13 mouse cellular contexts compared by ENCODE assay signal in genomic region chr5:34988690-34989089, GRCm38 (mm10). TPM values are rescaled to one million over a fixed set of nuclear protein-coding genes. Genes with fewer than 3 reads are reported as not detected.
DNase-seq lines count a peak whose midpoint lies in the region; ATAC-seq and TF ChIP-seq lines count a peak whose summit lies in the region.
"Had no signal": no experiment of that assay in that cellular context is flagged by ENCODE, and none has a peak within 500 bp of the region (broad histone marks: within the 10 kb centered on the region; RNA-seq: fewer than 3 reads in every experiment).

No protein-coding gene starts in this region.

- TF ChIP-seq POLR2A in embryonic fibroblast, embryonic 13.5 days (IDR thresholded peaks at IDR 0.05; ENCODE audit: low read depth, low read length) = no peak

- H3K27me3 ChIP-seq in lung, embryonic 14.5 days (ENCODE audit: insufficient read depth, low read length) = no peaks in the 10 kb centered on the region
- H3K27me3 ChIP-seq in embryonic facial prominence, embryonic 12.5 days = no peaks in the 10 kb centered on the region
- H3K27me3 ChIP-seq: hindbrain, embryonic 15.5 days; liver, embryonic 15.5 days had no signal

- H3K9ac ChIP-seq in lung, embryonic 14.5 days = no peak overlapping the region
- H3K9ac ChIP-seq in embryonic facial prominence, embryonic 12.5 days = no peak overlapping the region
- H3K9ac ChIP-seq: hindbrain, embryonic 15.5 days; liver, embryonic 15.5 days had no signal

- ATAC-seq in lung, embryonic 14.5 days (ENCODE audit: insufficient read depth) = no peak
- ATAC-seq in embryonic facial prominence, embryonic 12.5 days (ENCODE audit: insufficient number of reproducible peaks, insufficient read depth, low FRiP score, low TSS enrichment) = no peak

- H3K4me3 ChIP-seq in lung, embryonic 14.5 days (ENCODE audit: low read depth, low read length) = no peak overlapping the region
- no peak overlapping the region for H3K4me3 ChIP-seq in embryonic facial prominence, embryonic 12.5 days
- no peak overlapping the region for H3K4me3 ChIP-seq in embryonic fibroblast, embryonic 13.5 days (ENCODE audit: insufficient read depth, low read length)
- H3K4me3 ChIP-seq: hindbrain, embryonic 15.5 days; liver, embryonic 15.5 days had no signal

- H3K27ac ChIP-seq in lung, embryonic 14.5 days (ENCODE audit: low read depth) = no peak overlapping the region
- peak overlapping the region; percentile 70 for H3K27ac ChIP-seq in embryonic facial prominence, embryonic 12.5 days
- peak overlapping the region; percentile 95 for H3K27ac ChIP-seq in embryonic fibroblast, embryonic 13.5 days (ENCODE audit: insufficient read depth, low read length)
- H3K27ac ChIP-seq: hindbrain, embryonic 15.5 days; liver, embryonic 15.5 days had no signal

- H3K9me3 ChIP-seq in lung, embryonic 14.5 days (ENCODE audit: low read depth, low read length) = no peaks in the 10 kb centered on the region
- no peaks in the 10 kb centered on the region for H3K9me3 ChIP-seq in embryonic facial prominence, embryonic 12.5 days
- H3K9me3 ChIP-seq: hindbrain, embryonic 15.5 days; liver, embryonic 15.5 days had no signal

- no peak overlapping the region for H3K4me2 ChIP-seq in lung, embryonic 14.5 days
- no peak overlapping the region for H3K4me2 ChIP-seq in embryonic facial prominence, embryonic 12.5 days (replicated peaks)
- H3K4me2 ChIP-seq: hindbrain, embryonic 15.5 days; liver, embryonic 15.5 days had no signal

- H3K4me1 ChIP-seq in lung, embryonic 14.5 days (ENCODE audit: insufficient read depth) = no peaks in the 10 kb centered on the region
- peaks cover 21% of the 10 kb centered on the region for H3K4me1 ChIP-seq in embryonic facial prominence, embryonic 12.5 days
- peaks cover 12% of the 10 kb centered on the region for H3K4me1 ChIP-seq in embryonic fibroblast, embryonic 13.5 days (ENCODE audit: control insufficient read depth, insufficient read depth, low read length)

- DNase-seq in heart, postnatal 4 days = peak; percentile 72
- DNase-seq in heart, postnatal 36 days = no peak
- DNase-seq in lung, embryonic 14.5 days = peak; percentile 32
- no peak for DNase-seq in lung, postnatal 25 days (ENCODE audit: low spot score)
- DNase-seq in urinary bladder, postnatal 25 days (ENCODE audit: low spot score) = no peak
- DNase-seq in right cerebral cortex, adult 18-20 months = no peak
- DNase-seq: adrenal gland, postnatal 10 days; gastrocnemius, postnatal 10 days; thymus, adult 18-20 months had no signal

- no peak for TF ChIP-seq CTCF in lung, embryonic 14.5 days (IDR thresholded peaks at IDR 0.05; ENCODE audit: low read depth)
- no peak for TF ChIP-seq CTCF in embryonic fibroblast, embryonic 13.5 days (IDR thresholded peaks at IDR 0.05; ENCODE audit: borderline replicate concordance, insufficient read depth, low read length)

- intact Hi-C loops in heart, postnatal 36 days (cut with DNase I) = no loop called here

- WGBS in lung, embryonic 14.5 days = 70% methylated on average over 5 of the region's 5 CpGs
- WGBS in embryonic facial prominence, embryonic 12.5 days = 83% methylated on average over 5 of the region's 5 CpGs

- peaks cover 29% of the 10 kb centered on the region for H3K36me3 ChIP-seq in lung, embryonic 14.5 days (ENCODE audit: insufficient read depth)
- H3K36me3 ChIP-seq in embryonic facial prominence, embryonic 12.5 days = peaks cover 40% of the 10 kb centered on the region

RNA-seq across cellular contexts. Expression of gene Rgs12, which starts 39.4 kb away (rescaled TPM):
- 10 to 100 TPM; 49.8 to 60.4 TPM for total RNA-seq in heart, postnatal 4 days (2021)
- 10 to 100 TPM; 15.6 to 16.2 TPM for total RNA-seq in heart, postnatal 36 days (2021)
- polyA plus RNA-seq in lung, embryonic 14.5 days (2014; fragmentation: Nextera tagmentation; extraction: Ambion mirVana) = 26.6 and 31.4 TPM in 2 replicates
- polyA plus RNA-seq in embryonic facial prominence, embryonic 12.5 days (2016; fragmentation: Nextera tagmentation; extraction: Ambion mirVana) = 55.0 and 56.3 TPM in 2 replicates
- polyA plus RNA-seq in embryonic fibroblast, embryonic 13.5 days (2011; ENCODE audit: insufficient read length, low read depth, missing spikeins) = 33.5 and 41.4 TPM in 2 replicates

RNA-seq across cellular contexts. Expression of gene Hgfac, which starts 52.6 kb away (rescaled TPM):
- total RNA-seq in heart, postnatal 4 days (2021) = 1 to 10 TPM; 2.3 to 3.1 TPM
- under 1 TPM; 0.49 to 0.72 TPM for total RNA-seq in heart, postnatal 36 days (2021)
- polyA plus RNA-seq in lung, embryonic 14.5 days (2014; fragmentation: Nextera tagmentation; extraction: Ambion mirVana) = 0.37 TPM in 1 of 2 replicates, not detected in the other
- 0.67 and 0.90 TPM in 2 replicates for polyA plus RNA-seq in embryonic facial prominence, embryonic 12.5 days (2016; fragmentation: Nextera tagmentation; extraction: Ambion mirVana)
- polyA plus RNA-seq in embryonic fibroblast, embryonic 13.5 days (2011; ENCODE audit: insufficient read length, low read depth, missing spikeins) = 0.67 TPM in 1 of 2 replicates, not detected in the other

Comparison
In these comparisons a context has a peak if more than half of its experiments do, and no peak if none do; other contexts are left out.
1. DNase-seq: peak in heart, postnatal 4 days (single experiment) and lung, embryonic 14.5 days (single experiment); none in heart, postnatal 36 days (0 of 2), lung, postnatal 25 days (single experiment), urinary bladder, postnatal 25 days (single experiment) and right cerebral cortex, adult 18-20 months (single experiment).